Mouse (Mus musculus) ES-Bruce4 (cell line): Measurements from ENCODE around the gene Sqstm1.

Experiments used
- CTCF ChIP-seq: IDR thresholded peaks from one replicate; pipeline ENCODE4 v1.8.1; 2011; ENCODE audit warnings: low read depth, low read length
- EP300 ChIP-seq: IDR thresholded peaks from 2 replicates; pipeline ENCODE4 v1.6.1; 2011; ENCODE audit warnings: low read depth, low read length; ENCODE audit not compliant: insufficient read depth
- POLR2A ChIP-seq: IDR thresholded peaks from one replicate; pipeline ENCODE4 v1.8.1; 2011; ENCODE audit warnings: low read length; ENCODE audit not compliant: insufficient read depth

GRCm38 (mm10) chr11:50208039-50208438 is 2.6 kb downstream of the Sqstm1 start:
- TF ChIP-seq CTCF (no peak), POLR2A (no peak), EP300 (no peak)
